Comparison of ENCODE assay signal across 13 mouse cellular contexts in genomic region chr1:48881373-48881772, GRCm38 (mm10).
DNase-seq lines count a peak whose midpoint lies in the region; ATAC-seq and TF ChIP-seq lines count a peak whose summit lies in the region.
"Had no signal": no experiment of that assay in that cellular context is flagged by ENCODE, and none has a peak within 500 bp of the region (broad histone marks: within the 10 kb centered on the region; RNA-seq: fewer than 3 reads in every experiment).

No protein-coding gene starts in this region.

- H3K27me3 ChIP-seq in midbrain, postnatal 0 days (ENCODE audit: insufficient read depth, low read length), result no peaks in the 10 kb centered on the region
- H3K27me3 ChIP-seq in midbrain, embryonic 16.5 days (ENCODE audit: control insufficient read depth, insufficient read depth, low read depth, low read length), result no peaks in the 10 kb centered on the region
- H3K27me3 ChIP-seq in stomach, postnatal 0 days (ENCODE audit: control insufficient read depth, insufficient read depth, low read length), result no peaks in the 10 kb centered on the region
- H3K27me3 ChIP-seq: heart, embryonic 12.5 days; megakaryocyte, embryonic 14.5 days had no signal

- no peaks in the 10 kb centered on the region for H3K36me3 ChIP-seq in midbrain, postnatal 0 days (ENCODE audit: insufficient read depth, low read length)
- no peaks in the 10 kb centered on the region for H3K36me3 ChIP-seq in midbrain, embryonic 16.5 days (ENCODE audit: control insufficient read depth, insufficient read depth, low read length)
- H3K36me3 ChIP-seq in stomach, postnatal 0 days (ENCODE audit: control insufficient read depth, insufficient read depth, low read length), result no peaks in the 10 kb centered on the region
- H3K36me3 ChIP-seq: heart, embryonic 12.5 days had no signal

- no peak for TF ChIP-seq EP300 in stomach, postnatal 0 days (optimal IDR thresholded peaks at IDR 0.05)

- H3K9ac ChIP-seq in midbrain, postnatal 0 days (replicated peaks; ENCODE audit: low read length, poor library complexity, severe bottlenecking), result no peak overlapping the region
- H3K9ac ChIP-seq in midbrain, embryonic 16.5 days (ENCODE audit: low read depth, low read length), result no peak overlapping the region
- no peak overlapping the region for H3K9ac ChIP-seq in stomach, postnatal 0 days (ENCODE audit: low read length)
- H3K9ac ChIP-seq: heart, embryonic 12.5 days had no signal

- ATAC-seq in midbrain, postnatal 0 days (ENCODE audit: low FRiP score), result no peak
- no peak for ATAC-seq in midbrain, embryonic 16.5 days
- ATAC-seq in stomach, postnatal 0 days (ENCODE audit: low FRiP score, low TSS enrichment), result no peak
- ATAC-seq: inflammation-experienced regulatory T-cells, adult 6 months had no signal

- H3K4me2 ChIP-seq in midbrain, postnatal 0 days (ENCODE audit: low read depth, low read length, poor library complexity, severe bottlenecking), result no peak overlapping the region
- no peak overlapping the region for H3K4me2 ChIP-seq in midbrain, embryonic 16.5 days (ENCODE audit: low read length)
- no peak overlapping the region for H3K4me2 ChIP-seq in stomach, postnatal 0 days (replicated peaks; ENCODE audit: low read depth)
- H3K4me2 ChIP-seq: heart, embryonic 12.5 days had no signal

- no peaks in the 10 kb centered on the region for H3K9me3 ChIP-seq in midbrain, postnatal 0 days (ENCODE audit: low read length)
- H3K9me3 ChIP-seq in midbrain, embryonic 16.5 days (replicated peaks; ENCODE audit: control insufficient read depth, low read length, poor library complexity, severe bottlenecking), result no peaks in the 10 kb centered on the region
- H3K9me3 ChIP-seq in stomach, postnatal 0 days (ENCODE audit: control insufficient read depth, low read length), result no peaks in the 10 kb centered on the region
- H3K9me3 ChIP-seq: heart, embryonic 12.5 days; megakaryocyte, embryonic 14.5 days had no signal

- no peaks in the 10 kb centered on the region for H3K4me1 ChIP-seq in midbrain, postnatal 0 days (ENCODE audit: insufficient read depth, low read length)
- H3K4me1 ChIP-seq in midbrain, embryonic 16.5 days (ENCODE audit: control insufficient read depth, insufficient read depth, low read length), result no peaks in the 10 kb centered on the region
- H3K4me1 ChIP-seq in stomach, postnatal 0 days (replicated peaks; ENCODE audit: control insufficient read depth, insufficient read depth), result no peaks in the 10 kb centered on the region
- H3K4me1 ChIP-seq: heart, embryonic 12.5 days; megakaryocyte, embryonic 14.5 days had no signal

- TF ChIP-seq CTCF in midbrain, postnatal 0 days (IDR thresholded peaks at IDR 0.05), result no peak
- no peak for TF ChIP-seq CTCF in stomach, postnatal 0 days (IDR thresholded peaks at IDR 0.05; ENCODE audit: low read depth)

- 82% methylated on average over 1 of the region's 1 CpGs for WGBS in midbrain, postnatal 0 days
- 82% methylated on average over 1 of the region's 1 CpGs for WGBS in midbrain, embryonic 16.5 days
- WGBS in stomach, postnatal 0 days, result 54% methylated on average over 1 of the region's 1 CpGs

- peak; percentile 17 for DNase-seq in embryo, embryonic 11 days
- DNase-seq in embryo, embryonic 9.5 days (ENCODE audit: extremely low spot score), result no peak
- peak; percentile 8 for DNase-seq in midbrain, postnatal 0 days (ENCODE audit: low spot score)
- peak; percentile 32 for DNase-seq in c-Kit-positive CD71-negative TER-119-negative erythroid progenitor cells, embryonic 14.5 days (ENCODE audit: low read depth)
- peak; percentile 8 for DNase-seq in retina, postnatal 7 days (ENCODE audit: low read depth, low spot score)
- DNase-seq in thymus, postnatal 25 days, result no peak
- no peak for DNase-seq in stomach, postnatal 0 days (ENCODE audit: low spot score)
- DNase-seq: adrenal gland, postnatal 25 days; liver had no signal

- no peak overlapping the region for H3K27ac ChIP-seq in midbrain, postnatal 0 days (ENCODE audit: low read depth, low read length)
- no peak overlapping the region for H3K27ac ChIP-seq in midbrain, embryonic 16.5 days (ENCODE audit: low read length)
- no peak overlapping the region for H3K27ac ChIP-seq in stomach, postnatal 0 days (replicated peaks)

- H3K4me3 ChIP-seq in midbrain, postnatal 0 days (ENCODE audit: low read depth, low read length), result no peak overlapping the region
- no peak overlapping the region for H3K4me3 ChIP-seq in midbrain, embryonic 16.5 days (ENCODE audit: low read depth, low read length)
- H3K4me3 ChIP-seq in stomach, postnatal 0 days (ENCODE audit: low read depth, low read length), result no peak overlapping the region
- H3K4me3 ChIP-seq: heart, embryonic 12.5 days; megakaryocyte, embryonic 14.5 days had no signal

Comparison
In these comparisons a context has a peak if more than half of its experiments do, and no peak if none do; other contexts are left out.
1. DNase-seq: peak in embryo, embryonic 11 days (single experiment), midbrain, postnatal 0 days (single experiment), c-Kit-positive CD71-negative TER-119-negative erythroid progenitor cells, embryonic 14.5 days (single experiment) and retina, postnatal 7 days (single experiment); none in embryo, embryonic 9.5 days (single experiment), thymus, postnatal 25 days (single experiment) and stomach, postnatal 0 days (single experiment).